Mouse (Mus musculus) midbrain, embryonic 14.5 days (tissue): ENCODE measurements at regions not wholly inside any gene's neighbourhood (a gene's known extent, or its start where the extent isn't known, plus 50 kb on each side); places are given as distances from the start of the nearest gene placed in this dataset.

Experiments
- ATAC-seq: fragments of 200-750 bp; cut with Nextera tagmentation; 2 replicates; pipeline ENCODE4 v1.8.0; 2017; ENCODE audit warnings: moderate number of reproducible peaks, moderate library complexity; ENCODE audit not compliant: low FRiP score, low TSS enrichment
- DNase-seq: peaks from one replicate; pipeline ENCODE4 v3.0.0-alpha.2; 2015
- H3K27ac ChIP-seq: fragments of 300-500 bp; sonication (generic); replicated peaks from 2 replicates; pipeline ENCODE4 v1.5.1; 2014; ENCODE audit warnings: mild to moderate bottlenecking, low read depth, low read length, moderate library complexity
- H3K27me3 ChIP-seq: fragments of 300-500 bp; sonication (generic); 2 replicates; pipeline ENCODE4 v1.6.1; 2014; ENCODE audit warnings: low read length, control low read depth, mixed read lengths; ENCODE audit not compliant: control insufficient read depth, insufficient read depth
- H3K36me3 ChIP-seq: fragments of 300-500 bp; sonication (generic); 2 replicates; pipeline ENCODE4 v1.6.1; 2014; ENCODE audit warnings: low read length, control low read depth; ENCODE audit not compliant: control insufficient read depth, insufficient read depth
- H3K4me1 ChIP-seq: fragments of 300-500 bp; sonication (generic); 2 replicates; pipeline ENCODE4 v1.6.1; 2014; ENCODE audit warnings: mild to moderate bottlenecking, antibody characterized with exemption, low read length, control low read depth; ENCODE audit not compliant: control insufficient read depth, insufficient read depth
- H3K4me2 ChIP-seq: fragments of 300-500 bp; sonication (generic); 2 replicates; pipeline ENCODE4 v1.6.1; 2014; ENCODE audit warnings: mild to moderate bottlenecking, low read length, moderate library complexity
- H3K4me3 ChIP-seq: fragments of 300-500 bp; sonication (generic); replicated peaks from 2 replicates; pipeline ENCODE4 v1.5.1; 2014; ENCODE audit warnings: low read depth, low read length
- H3K9ac ChIP-seq: fragments of 300-500 bp; sonication (generic); replicated peaks from 2 replicates; pipeline ENCODE4 v1.6.1; 2014; ENCODE audit warnings: mild to moderate bottlenecking, low read length, moderate library complexity
- H3K9me3 ChIP-seq: fragments of 300-500 bp; sonication (generic); 2 replicates; pipeline ENCODE4 v1.6.1; 2016; ENCODE audit warnings: low read length, control low read depth, mixed read lengths; ENCODE audit not compliant: control insufficient read depth
- WGBS: fragments of 180-500 bp; shearing (Covaris S2); extraction: QIAGEN DNeasy Blood & Tissue Kit; methylation state at CpG from one replicate; pipeline ENCODE4 v1.1.7; 2014; 5-methylcytosine and 5-hydroxymethylcytosine counted together

- Histone ChIP-seq H3K4me2 (no peak overlapping the region), H3K9me3 (no peaks in the 10 kb centered on the region), H3K4me1 (no peaks in the 10 kb centered on the region), H3K9ac (no peak overlapping the region), H3K4me3 (no peak overlapping the region), H3K36me3 (no peaks in the 10 kb centered on the region), H3K27me3 (no peaks in the 10 kb centered on the region), H3K27ac (no peak overlapping the region)
- DNase-seq = peak; percentile 9
- ATAC-seq = no peak
Measured at GRCm38 (mm10) chr12:61307396-61307795, 215.6 kb upstream of the Lrfn5 start.

DNA sequence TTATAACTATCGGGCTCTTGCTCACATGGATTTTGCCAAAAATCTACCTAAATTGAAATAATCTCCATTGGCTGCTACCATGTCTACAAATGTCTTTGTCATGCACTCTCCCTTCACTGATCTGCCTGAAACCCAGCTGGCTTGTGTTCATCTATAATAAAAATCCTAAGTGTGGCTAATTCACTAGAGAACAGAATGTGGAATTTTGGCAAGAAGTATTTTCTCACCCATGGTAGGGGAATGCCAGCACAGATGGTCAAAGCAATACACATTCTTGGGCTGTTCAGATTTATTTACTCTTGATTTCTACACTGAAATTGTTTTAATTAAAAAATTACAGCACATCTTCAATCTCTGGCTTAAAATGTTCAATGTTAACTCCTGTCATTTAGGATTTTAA, 200.8 kb upstream of the Lrfn5 start:
- Histone ChIP-seq H3K4me1 (no peaks in the 10 kb centered on the region), H3K27me3 (no peaks in the 10 kb centered on the region), H3K27ac (no peak overlapping the region), H3K9me3 (no peaks in the 10 kb centered on the region), H3K36me3 (no peaks in the 10 kb centered on the region), H3K4me3 (no peak overlapping the region), H3K9ac (no peak overlapping the region), H3K4me2 (no peak overlapping the region)
- DNase-seq (no peak), ATAC-seq (no peak)
- 84% methylated on average over 1 of the region's 1 CpGs for WGBS

GRCm38 (mm10) chr12:61332164-61332563, 190.8 kb upstream of the Lrfn5 start:
- DNase-seq (no peak), ATAC-seq (no peak)
- Histone ChIP-seq H3K36me3 (no peaks in the 10 kb centered on the region), H3K27me3 (no peaks in the 10 kb centered on the region), H3K4me3 (no peak overlapping the region), H3K4me2 (no peak overlapping the region), H3K4me1 (no peaks in the 10 kb centered on the region), H3K9ac (no peak overlapping the region), H3K9me3 (no peaks in the 10 kb centered on the region), H3K27ac (no peak overlapping the region)
- WGBS = 85% methylated on average over 3 of the region's 3 CpGs
